In genomic region chr17:67866541-67867241, GRCm38 (mm10) we compare ENCODE assay signal across 10 mouse cellular contexts.
DNase-seq lines count a peak whose midpoint lies in the region; TF ChIP-seq lines count a peak whose summit lies in the region.
"Had no signal": no experiment of that assay in that cellular context is flagged by ENCODE, and none has a peak within 500 bp of the region (broad histone marks: within the 10 kb centered on the region; RNA-seq: fewer than 3 reads in every experiment).

No protein-coding gene starts in this region.

- no peak overlapping the region for H3K4me3 ChIP-seq in embryonic fibroblast, embryonic 13.5 days (ENCODE audit: insufficient read depth, low read length)
- H3K4me3 ChIP-seq: neural tube, embryonic 13.5 days had no signal

- no peak for TF ChIP-seq POLR2A in embryonic fibroblast, embryonic 13.5 days (IDR thresholded peaks at IDR 0.05; ENCODE audit: low read depth, low read length)

- H3K4me1 ChIP-seq in embryonic fibroblast, embryonic 13.5 days (ENCODE audit: control insufficient read depth, insufficient read depth, low read length): peaks cover 5% of the 10 kb centered on the region
- H3K4me1 ChIP-seq: neural tube, embryonic 13.5 days had no signal

- no peak for TF ChIP-seq CTCF in embryonic fibroblast, embryonic 13.5 days (IDR thresholded peaks at IDR 0.05; ENCODE audit: borderline replicate concordance, insufficient read depth, low read length)

- peak overlapping the region; percentile 96 for H3K27ac ChIP-seq in embryonic fibroblast, embryonic 13.5 days (ENCODE audit: insufficient read depth, low read length)
- H3K27ac ChIP-seq: neural tube, embryonic 13.5 days had no signal

- intact Hi-C loops in heart, postnatal 25 days (cut with DNase I): no loop called here

- peak; percentile 93 for DNase-seq in heart, adult 11 months
- DNase-seq in heart, postnatal 25 days (ENCODE audit: low spot score): no peak
- DNase-seq in adipocyte (ENCODE audit: low spot score): peak; percentile 15
- DNase-seq in heart, postnatal 4 days: peak; percentile 18
- no peak for DNase-seq in adrenal gland, adult 2 months
- no peak for DNase-seq in T-cell, adult 2 months (ENCODE audit: low spot score)
- DNase-seq in thymus, postnatal 0 days (ENCODE audit: low spot score): no peak
- DNase-seq: cerebellum, adult 11 months had no signal

Comparison
In these comparisons a context has a peak if more than half of its experiments do, and no peak if none do; other contexts are left out.
1. DNase-seq: peak in heart, adult 11 months (single experiment), adipocyte (single experiment) and heart, postnatal 4 days (single experiment); none in heart, postnatal 25 days (single experiment), adrenal gland, adult 2 months (single experiment), T-cell, adult 2 months (single experiment) and thymus, postnatal 0 days (single experiment).